Mouse (Mus musculus) lung, postnatal 0 days (tissue): ENCODE results near the gene Ddx18. TPM values are rescaled to one million over a fixed set of nuclear protein-coding genes. Genes with fewer than 3 reads are reported as not detected.
A peak's percentile ranks its signal among the peaks of the same experiment; 100 is the strongest.

Source experiments
- ATAC-seq: fragments of 200-750 bp; cut with Nextera tagmentation; 2 replicates; pipeline ENCODE4 v1.8.0; 2017; ENCODE audit warnings: moderate library complexity
- DNase-seq: peaks from one replicate; pipeline ENCODE4 v3.0.0-alpha.2; 2016; ENCODE audit warnings: low spot score
- H3K27ac ChIP-seq: fragments of 300-500 bp; sonication (generic); 2 replicates; pipeline ENCODE4 v1.5.1; 2014; ENCODE audit warnings: antibody characterized with exemption, mild to moderate bottlenecking, low read length, mixed read lengths
- H3K27me3 ChIP-seq: fragments of 300-500 bp; sonication (generic); replicated peaks from 2 replicates; pipeline ENCODE4 v1.6.1; 2014; ENCODE audit warnings: low read length, mixed read lengths; ENCODE audit not compliant: insufficient read depth
- H3K36me3 ChIP-seq: fragments of 300-500 bp; sonication (generic); 2 replicates; pipeline ENCODE4 v1.6.1; 2014; ENCODE audit warnings: low read length, mixed read lengths; ENCODE audit not compliant: insufficient read depth
- H3K4me1 ChIP-seq: fragments of 300-500 bp; sonication (generic); 2 replicates; pipeline ENCODE4 v1.6.1; 2014; ENCODE audit warnings: antibody characterized with exemption, low read depth, low read length, mixed read lengths; ENCODE audit not compliant: insufficient read depth
- H3K4me2 ChIP-seq: fragments of 300-500 bp; sonication (generic); replicated peaks from 2 replicates; pipeline ENCODE4 v1.6.1; 2014; ENCODE audit warnings: low read depth, mild to moderate bottlenecking, low read length, moderate library complexity, mixed read lengths
- H3K4me3 ChIP-seq: fragments of 300-500 bp; sonication (generic); 2 replicates; pipeline ENCODE4 v1.5.1; 2014; ENCODE audit warnings: low read depth, low read length
- H3K9ac ChIP-seq: fragments of 300-500 bp; sonication (generic); replicated peaks from 2 replicates; pipeline ENCODE4 v1.6.1; 2014; ENCODE audit warnings: low read depth, mild to moderate bottlenecking
- H3K9me3 ChIP-seq: fragments of 300-500 bp; sonication (generic); 2 replicates; pipeline ENCODE4 v1.6.1; 2016; ENCODE audit warnings: low read length, mixed read lengths
- CTCF ChIP-seq: IDR thresholded peaks from 2 replicates; pipeline ENCODE4 v1.5.1; 2016; ENCODE audit warnings: antibody characterized with exemption, mild to moderate bottlenecking
- EP300 ChIP-seq: IDR thresholded peaks from 2 replicates; pipeline ENCODE4 v1.6.1; 2016; ENCODE audit warnings: antibody characterized with exemption, mild to moderate bottlenecking, control low read depth
- WGBS: fragments of 180-500 bp; shearing (Covaris S2); extraction: QIAGEN DNeasy Blood & Tissue Kit; methylation state at CpG from one replicate; pipeline ENCODE4 v1.1.7; 2014; 5-methylcytosine and 5-hydroxymethylcytosine counted together
- polyA plus RNA-seq: library from polyadenylated mRNA; unstranded; fragments of >200 nt; fragmentation: Nextera tagmentation; extraction: Ambion mirVana; gene quantifications from 2 replicates; pipeline ENCODE4 v1.2.1, GENCODE M21; 2015

Gene Ddx18
- polyA plus RNA-seq = 30.4 and 31.7 TPM in 2 replicates

DNA sequence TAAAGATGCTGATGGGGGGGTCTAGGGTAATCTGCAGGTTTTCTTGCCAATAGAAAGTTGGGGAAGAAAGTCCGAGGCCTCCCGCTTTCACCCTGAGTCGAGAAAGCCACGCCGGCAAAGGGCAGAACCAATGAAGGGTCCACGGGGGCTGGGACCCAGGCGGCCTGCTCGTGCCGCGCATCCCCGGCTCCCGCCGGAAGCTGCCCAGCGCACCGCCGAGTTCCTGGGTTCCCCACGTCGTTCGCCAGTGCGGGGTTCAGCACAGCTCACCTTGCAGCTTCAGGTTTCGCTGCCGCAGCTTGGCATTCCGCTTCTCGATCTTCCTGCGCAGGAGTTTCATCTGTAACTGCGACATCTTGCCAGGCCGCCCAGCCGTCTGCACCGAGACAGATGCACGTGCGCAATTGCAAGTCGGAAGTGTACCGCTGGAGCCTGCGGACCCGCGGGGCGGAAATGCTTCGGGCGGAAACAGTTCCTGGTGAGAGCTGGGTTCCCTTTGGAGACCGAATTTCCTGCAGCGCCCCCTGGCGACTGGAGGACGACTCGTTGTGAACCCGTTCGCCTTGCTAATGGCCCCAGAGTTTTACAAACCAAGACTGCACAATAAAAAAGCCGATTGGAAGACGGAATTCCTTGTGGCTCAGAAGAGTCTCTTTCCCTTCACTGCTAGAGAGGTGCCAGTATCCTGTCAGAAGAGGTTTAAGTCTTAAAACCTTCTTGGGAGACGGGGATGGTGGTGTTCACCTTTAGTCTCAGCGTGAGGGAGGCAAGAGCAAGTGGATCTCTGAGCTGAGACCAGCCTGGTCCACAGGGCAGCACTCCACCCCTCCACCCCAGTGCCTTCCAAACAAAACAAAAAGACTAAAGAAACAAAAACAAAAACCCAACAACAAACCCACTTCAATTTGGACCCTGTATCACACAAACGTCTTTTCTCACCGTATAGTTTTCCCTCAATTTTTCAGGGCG is at the start of gene Ddx18:
TSS of gene Ddx18 (minus strand) at position 469 of the 969 bp plus-strand sequence.
- ATAC-seq = peak; percentile 97

DNA sequence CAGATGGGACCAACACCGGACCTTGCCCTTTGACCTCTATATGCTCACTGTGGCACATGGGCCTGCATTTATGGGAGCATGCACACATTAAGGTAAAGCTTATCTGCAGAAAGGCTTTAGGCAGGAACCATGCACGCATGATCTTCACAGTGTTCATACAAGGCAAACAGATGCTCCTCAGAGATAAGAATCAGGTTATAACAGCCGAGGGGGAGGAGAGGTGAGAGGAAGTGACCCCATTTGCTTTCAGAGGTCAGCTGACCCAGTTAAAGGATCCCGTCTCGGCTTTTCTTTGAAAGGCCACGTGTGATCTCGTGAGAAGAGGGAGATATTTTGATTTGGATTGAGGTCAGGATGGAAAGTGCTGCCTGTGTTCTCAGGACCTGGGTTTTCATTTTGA is 40.2 kb upstream of the Ddx18 start:
- WGBS = 37% methylated on average over 7 of the region's 7 CpGs
- no peaks in the 10 kb centered on the region for H3K27me3 ChIP-seq

More for the DNA sequence above, at the start of gene Ddx18:
- no peaks in the 10 kb centered on the region for H3K9me3 ChIP-seq
- no peaks in the 10 kb centered on the region for H3K27me3 ChIP-seq
- no peaks in the 10 kb centered on the region for H3K4me1 ChIP-seq
- H3K36me3 ChIP-seq = peaks cover 10% of the 10 kb centered on the region
- peak; percentile 92 for DNase-seq
- TF ChIP-seq EP300 (peak; percentile 17; the same call in 1 of the 2 replicates), CTCF (peak; percentile 89)
- no peak within 1 kb of the TSS for H3K27ac ChIP-seq
- H3K9ac ChIP-seq = peak within 1 kb of the TSS; percentile 63
- WGBS = 7% methylated on average over 52 of the region's 53 CpGs
- peak within 1 kb of the TSS; percentile 80 for H3K4me3 ChIP-seq
- H3K4me2 ChIP-seq = peak within 1 kb of the TSS; percentile 72

DNA sequence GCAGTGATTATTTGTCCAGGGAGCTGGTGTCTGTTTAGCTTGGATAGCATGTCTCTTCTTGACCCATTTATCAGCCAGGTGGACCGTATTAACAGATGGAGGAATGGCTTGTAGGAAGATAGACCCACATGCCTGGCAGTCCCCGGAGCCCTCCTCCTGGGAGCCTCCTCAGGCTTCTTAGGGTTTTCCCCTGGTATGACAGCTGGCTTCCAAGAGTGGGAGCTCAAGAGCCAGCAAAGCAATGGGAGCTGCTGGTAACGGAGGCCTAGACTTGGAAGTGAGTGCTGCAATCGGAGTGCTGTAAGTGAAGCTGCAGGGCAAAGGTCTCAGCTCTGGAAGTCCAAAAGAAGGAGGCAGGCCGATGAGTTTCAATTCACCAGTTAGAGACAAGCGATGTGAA is 37.3 kb upstream of the Ddx18 start:
- DNase-seq (peak; percentile 11), ATAC-seq (no peak)
- Histone ChIP-seq H3K36me3 (no peaks in the 10 kb centered on the region), H3K4me2 (no peak overlapping the region), H3K9me3 (no peaks in the 10 kb centered on the region), H3K27ac (no peak overlapping the region), H3K4me3 (no peak overlapping the region), H3K27me3 (no peaks in the 10 kb centered on the region), H3K9ac (no peak overlapping the region), H3K4me1 (no peaks in the 10 kb centered on the region)
- 43% methylated on average over 6 of the region's 6 CpGs for WGBS
- TF ChIP-seq CTCF = no peak; the same call in 1 of the 2 replicates
- TF ChIP-seq EP300 = no peak

More for the DNA sequence above, 40.2 kb upstream of the Ddx18 start:
- no peak for ATAC-seq
- no peak overlapping the region for H3K27ac ChIP-seq
- TF ChIP-seq CTCF (no peak), EP300 (no peak)
- H3K9ac ChIP-seq = no peak overlapping the region
- H3K4me3 ChIP-seq = no peak overlapping the region
- DNase-seq = no peak
- no peaks in the 10 kb centered on the region for H3K36me3 ChIP-seq
- H3K9me3 ChIP-seq = no peaks in the 10 kb centered on the region
- no peaks in the 10 kb centered on the region for H3K4me1 ChIP-seq
- H3K4me2 ChIP-seq = no peak overlapping the region

DNA sequence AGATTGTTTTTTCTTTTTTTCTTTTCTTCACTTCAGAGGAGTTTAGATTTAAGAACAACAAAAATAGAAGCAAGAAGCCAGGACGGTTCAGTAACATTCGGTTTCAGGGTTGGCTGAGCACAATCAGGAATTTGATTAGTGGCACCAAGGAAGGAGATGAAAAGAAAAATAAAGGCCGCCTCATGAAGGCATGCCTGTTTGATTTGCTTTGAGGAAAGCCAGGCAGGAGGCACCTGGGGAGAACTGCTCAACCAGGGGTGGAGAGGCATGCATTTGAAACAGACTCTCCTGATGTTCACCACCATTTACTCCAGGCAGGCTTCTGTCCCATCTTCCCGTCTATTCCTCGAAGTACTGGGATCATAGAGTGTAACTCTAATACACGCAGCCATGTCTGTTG is 34.1 kb upstream of the Ddx18 start:
- ATAC-seq (no peak), DNase-seq (no peak)
- H3K27ac ChIP-seq = no peak overlapping the region
- H3K36me3 ChIP-seq = no peaks in the 10 kb centered on the region
- no peaks in the 10 kb centered on the region for H3K9me3 ChIP-seq
- no peaks in the 10 kb centered on the region for H3K4me1 ChIP-seq
- H3K4me3 ChIP-seq = no peak overlapping the region
- TF ChIP-seq CTCF = no peak
- no peak for TF ChIP-seq EP300
- H3K9ac ChIP-seq = no peak overlapping the region
- 85% methylated on average over 6 of the region's 6 CpGs for WGBS
- H3K27me3 ChIP-seq = no peaks in the 10 kb centered on the region
- no peak overlapping the region for H3K4me2 ChIP-seq

DNA sequence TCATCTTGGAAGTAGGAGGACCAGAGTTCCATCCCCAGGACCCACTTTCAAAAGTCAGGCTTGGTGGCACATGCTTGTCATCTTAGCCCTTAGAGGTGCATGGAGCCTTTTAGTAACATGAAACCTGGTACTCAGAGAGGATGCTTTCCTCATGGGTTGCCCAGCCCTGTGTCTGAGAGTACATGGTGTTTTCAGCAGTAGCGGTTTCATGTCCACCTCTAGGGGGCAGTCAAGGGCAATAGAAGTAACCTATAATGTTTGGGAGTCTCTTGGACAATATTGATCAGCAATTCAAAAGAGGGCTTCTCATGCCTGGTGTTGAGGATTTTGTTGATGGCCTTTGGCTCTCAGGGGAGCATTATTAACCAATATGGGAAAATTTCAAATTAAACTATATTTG is 33.3 kb upstream of the Ddx18 start:
- no peak for TF ChIP-seq EP300
- TF ChIP-seq CTCF = peak; percentile 39
- 23% methylated on average over 1 of the region's 1 CpGs for WGBS
- Histone ChIP-seq H3K4me1 (no peaks in the 10 kb centered on the region), H3K36me3 (no peaks in the 10 kb centered on the region), H3K9ac (no peak overlapping the region), H3K9me3 (no peaks in the 10 kb centered on the region), H3K27ac (no peak overlapping the region), H3K4me2 (no peak overlapping the region), H3K27me3 (no peaks in the 10 kb centered on the region), H3K4me3 (no peak overlapping the region)
- ATAC-seq (no peak), DNase-seq (no peak)

DNA sequence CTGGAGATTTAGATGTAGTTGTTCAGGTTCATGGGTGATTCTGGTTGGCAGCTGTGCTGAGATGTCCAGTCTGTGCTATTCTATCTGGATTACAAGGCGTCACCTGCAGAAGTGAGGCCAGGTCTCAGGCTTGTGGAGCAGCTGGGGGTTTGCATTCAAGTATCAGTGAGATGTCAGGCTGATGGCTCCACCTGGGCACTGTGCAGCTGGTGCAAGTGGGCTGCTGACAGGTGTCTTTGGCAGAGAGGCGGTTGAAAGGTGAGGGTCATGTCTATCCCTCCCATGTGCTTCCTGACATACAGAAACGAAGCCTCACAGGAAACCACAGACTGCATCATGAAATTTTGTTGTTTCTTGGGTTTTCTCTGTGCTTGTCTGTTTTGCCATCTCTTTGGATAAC is 30.6 kb upstream of the Ddx18 start:
- WGBS = 43% methylated on average over 3 of the region's 3 CpGs

More for the DNA sequence above, 30.6 kb upstream of the Ddx18 start:
- Histone ChIP-seq H3K36me3 (no peaks in the 10 kb centered on the region), H3K9me3 (no peaks in the 10 kb centered on the region), H3K4me2 (no peak overlapping the region), H3K4me1 (no peaks in the 10 kb centered on the region), H3K9ac (no peak overlapping the region), H3K4me3 (no peak overlapping the region), H3K27me3 (no peaks in the 10 kb centered on the region), H3K27ac (no peak overlapping the region)
- TF ChIP-seq EP300 (no peak), CTCF (no peak)
- ATAC-seq = no peak
- DNase-seq = no peak
